Mouse (Mus musculus) forebrain, embryonic 13.5 days (tissue): ENCODE measurements around the gene Rpl28. TPM values are rescaled to one million over a fixed set of nuclear protein-coding genes. Genes with fewer than 3 reads are reported as not detected.
A peak's percentile ranks its signal among the peaks of the same experiment; 100 is the strongest.

Source experiments
- ATAC-seq: fragments of 200-750 bp; cut with Nextera tagmentation; 2 replicates; pipeline ENCODE4 v1.8.0; 2017
- H3K27ac ChIP-seq: fragments of 300-500 bp; sonication (generic); 2 replicates; pipeline ENCODE4 v1.5.1; 2015; ENCODE audit warnings: inconsistent platforms, mild to moderate bottlenecking, moderate library complexity
- H3K27me3 ChIP-seq: fragments of 300-500 bp; sonication (generic); 2 replicates; pipeline ENCODE4 v1.6.1; 2015; ENCODE audit warnings: mild to moderate bottlenecking, inconsistent platforms
- H3K36me3 ChIP-seq: fragments of 300-500 bp; sonication (generic); 2 replicates; pipeline ENCODE4 v1.6.1; 2015; ENCODE audit warnings: mild to moderate bottlenecking, inconsistent platforms; ENCODE audit not compliant: poor library complexity, severe bottlenecking
- H3K4me1 ChIP-seq: fragments of 300-500 bp; sonication (generic); 2 replicates; pipeline ENCODE4 v1.6.1; 2015; ENCODE audit warnings: inconsistent platforms
- H3K4me2 ChIP-seq: fragments of 300-500 bp; sonication (generic); 2 replicates; pipeline ENCODE4 v1.6.1; 2015; ENCODE audit warnings: inconsistent platforms, mild to moderate bottlenecking, moderate library complexity
- H3K4me3 ChIP-seq: fragments of 300-500 bp; sonication (generic); 2 replicates; pipeline ENCODE4 v1.5.1; 2015; ENCODE audit warnings: mild to moderate bottlenecking, inconsistent platforms
- H3K9ac ChIP-seq: fragments of 300-500 bp; sonication (generic); 2 replicates; pipeline ENCODE4 v1.6.1; 2015; ENCODE audit warnings: mild to moderate bottlenecking, inconsistent platforms
- H3K9me3 ChIP-seq: fragments of 300-500 bp; sonication (generic); replicated peaks from 2 replicates; pipeline ENCODE4 v1.6.1; 2016; ENCODE audit warnings: inconsistent platforms
- WGBS: fragments of 180-500 bp; shearing (Covaris S2); methylation state at CpG from one replicate; pipeline ENCODE4 v1.1.7; 2015; 5-methylcytosine and 5-hydroxymethylcytosine counted together
- polyA plus RNA-seq: library from polyadenylated mRNA; unstranded; fragments of >200 nt; fragmentation: Nextera tagmentation; extraction: Ambion mirVana; gene quantifications from 2 replicates; pipeline ENCODE4 v1.2.1, GENCODE M21; 2015

Gene Rpl28
- polyA plus RNA-seq, 1 experiment from 2014 or later: 284 TPM

GRCm38 (mm10) chr7:4843604-4844244 is 51.0 kb downstream of the Rpl28 start:
- peak overlapping the region; percentile 92 for H3K4me2 ChIP-seq
- under 1% methylated on average over 34 of the region's 34 CpGs for WGBS
- H3K4me1 ChIP-seq: peaks cover 32% of the 10 kb centered on the region
- peak overlapping the region; percentile 71 for H3K9ac ChIP-seq
- H3K36me3 ChIP-seq: no peaks in the 10 kb centered on the region
- ATAC-seq: peak; percentile 54
- H3K4me3 ChIP-seq: peak overlapping the region; percentile 57
- peaks cover 45% of the 10 kb centered on the region for H3K27me3 ChIP-seq
- peak overlapping the region; percentile 63 for H3K27ac ChIP-seq
- H3K9me3 ChIP-seq: peaks cover 4% of the 10 kb centered on the region; the same call in 1 of the 2 replicates

- H3K4me1 ChIP-seq: peaks cover 32% of the 10 kb centered on the region
- H3K4me3 ChIP-seq: peak within 1 kb of the TSS; percentile 57
- WGBS: under 1% methylated on average over 40 of the region's 41 CpGs
- H3K9me3 ChIP-seq: peaks cover 4% of the 10 kb centered on the region; the same call in 1 of the 2 replicates
- H3K27ac ChIP-seq: peak within 1 kb of the TSS; percentile 63
- peak; percentile 55 for ATAC-seq
- peaks cover 45% of the 10 kb centered on the region for H3K27me3 ChIP-seq
- H3K36me3 ChIP-seq: no peaks in the 10 kb centered on the region
- H3K9ac ChIP-seq: peak within 1 kb of the TSS; percentile 71
- H3K4me2 ChIP-seq: peak within 1 kb of the TSS; percentile 92
Observed at GRCm38 (mm10) chr7:4844245-4844916, 51.7 kb downstream of the Rpl28 start, which contains the start of gene Shisa7. Gene Shisa7, minus strand, starts transcription at chr7:4844696.

Other genes with a start within 250 kb of the Rpl28 start
- gene Syt5, start 245.3 kb upstream of the Rpl28 start, polyA plus RNA-seq: 64.0 and 86.3 TPM in 2 replicates
- 0.09 and 0.13 TPM in 2 replicates for gene Ptprh, start 188.8 kb upstream of the Rpl28 start, polyA plus RNA-seq
- 2.9 and 3.3 TPM in 2 replicates for gene Tmem86b, start 161.5 kb upstream of the Rpl28 start, polyA plus RNA-seq
- gene Ppp6r1, start 133.9 kb upstream of the Rpl28 start, polyA plus RNA-seq: 7.8 and 8.1 TPM in 2 replicates
- gene Hspbp1, start 107.8 kb upstream of the Rpl28 start, polyA plus RNA-seq: 117 and 125 TPM in 2 replicates
- 6.1 and 6.5 TPM in 2 replicates for gene Brsk1, start 102.3 kb upstream of the Rpl28 start, polyA plus RNA-seq
- gene Tmem150b, start 67.6 kb upstream of the Rpl28 start, polyA plus RNA-seq: 0.27 and 0.29 TPM in 2 replicates
- 75.3 and 84.3 TPM in 2 replicates for gene Kmt5c, start 52.8 kb upstream of the Rpl28 start, polyA plus RNA-seq
- gene Cox6b2, start 39.8 kb upstream of the Rpl28 start, polyA plus RNA-seq: 17.8 and 22.1 TPM in 2 replicates
- not detected in 2 replicates for gene Fam71e2, start 21.6 kb upstream of the Rpl28 start, polyA plus RNA-seq
- 0.17 and 0.40 TPM in 2 replicates for gene Il11, start 10.0 kb upstream of the Rpl28 start, polyA plus RNA-seq
- not detected in 2 replicates for gene Tmem190, start 9.9 kb upstream of the Rpl28 start, polyA plus RNA-seq
- gene Tmem238, start 3.2 kb upstream of the Rpl28 start, polyA plus RNA-seq: 2.6 and 2.7 TPM in 2 replicates
- gene Ube2s, start 19.7 kb downstream of the Rpl28 start, polyA plus RNA-seq: 398 and 454 TPM in 2 replicates
- 5.6 and 7.1 TPM in 2 replicates for gene Shisa7, start 51.8 kb downstream of the Rpl28 start, polyA plus RNA-seq
- 2.7 and 3.4 TPM in 2 replicates for gene Isoc2b, start 77.4 kb downstream of the Rpl28 start, polyA plus RNA-seq
- gene Isoc2a, start 84.3 kb downstream of the Rpl28 start, polyA plus RNA-seq: 0.63 and 0.77 TPM in 2 replicates
- 0.26 and 0.45 TPM in 2 replicates for gene Gm36210, start 113.6 kb downstream of the Rpl28 start, polyA plus RNA-seq
- 4.3 and 4.5 TPM in 2 replicates for gene Zfp628, start 122.3 kb downstream of the Rpl28 start, polyA plus RNA-seq
- gene Nat14, start 129.2 kb downstream of the Rpl28 start, polyA plus RNA-seq: 21.2 and 24.9 TPM in 2 replicates
- 0.23 and 0.30 TPM in 2 replicates for gene Ssc5d, start 132.9 kb downstream of the Rpl28 start, polyA plus RNA-seq
- not detected in 2 replicates for gene Sbk2, start 171.5 kb downstream of the Rpl28 start, polyA plus RNA-seq
- gene Sbk3, start 178.3 kb downstream of the Rpl28 start, polyA plus RNA-seq: 0.09 and 0.19 TPM in 2 replicates
- gene Zfp579, start 203.3 kb downstream of the Rpl28 start, polyA plus RNA-seq: 51.2 and 56.5 TPM in 2 replicates
- gene Zfp524, start 221.5 kb downstream of the Rpl28 start, polyA plus RNA-seq: 9.1 and 10.4 TPM in 2 replicates
- 46.6 and 51.2 TPM in 2 replicates for gene Fiz1, start 221.8 kb downstream of the Rpl28 start, polyA plus RNA-seq
- gene Gm44973, start 222.6 kb downstream of the Rpl28 start, polyA plus RNA-seq: 1.5 and 2.1 TPM in 2 replicates
- gene Zfp865, start 227.5 kb downstream of the Rpl28 start, polyA plus RNA-seq: 5.1 and 5.4 TPM in 2 replicates
- 17.0 and 19.7 TPM in 2 replicates for gene Ccdc106, start 227.7 kb downstream of the Rpl28 start, polyA plus RNA-seq
- not detected in 2 replicates for gene 4632433K11Rik, start 241.2 kb downstream of the Rpl28 start, polyA plus RNA-seq
- 5.6 and 8.4 TPM in 2 replicates for gene Zfp784, start 245.6 kb downstream of the Rpl28 start, polyA plus RNA-seq